Mouse (Mus musculus) stomach, embryonic 15.5 days (tissue): ENCODE data around the gene 1700001C19Rik. TPM values are rescaled to one million over a fixed set of nuclear protein-coding genes. Genes with fewer than 3 reads are reported as not detected.

Source experiments
- ATAC-seq: fragments of 200-750 bp; cut with Nextera tagmentation; 2 replicates; pipeline ENCODE4 v1.8.0; 2017; ENCODE audit warnings: low read depth, moderate number of reproducible peaks, moderate TSS enrichment; ENCODE audit not compliant: insufficient read depth, low FRiP score
- H3K27ac ChIP-seq: fragments of 300-500 bp; sonication (generic); 2 replicates; pipeline ENCODE4 v1.5.1; 2015; ENCODE audit warnings: mild to moderate bottlenecking, inconsistent platforms
- H3K27me3 ChIP-seq: fragments of 300-500 bp; sonication (generic); replicated peaks from 2 replicates; pipeline ENCODE4 v1.6.1; 2015; ENCODE audit warnings: inconsistent platforms
- H3K36me3 ChIP-seq: fragments of 300-500 bp; sonication (generic); 2 replicates; pipeline ENCODE4 v1.6.1; 2015; ENCODE audit warnings: inconsistent platforms
- H3K4me1 ChIP-seq: fragments of 300-500 bp; sonication (generic); 2 replicates; pipeline ENCODE4 v1.6.1; 2015; ENCODE audit warnings: inconsistent platforms
- H3K4me2 ChIP-seq: fragments of 300-500 bp; sonication (generic); 2 replicates; pipeline ENCODE4 v1.6.1; 2015; ENCODE audit warnings: mild to moderate bottlenecking, inconsistent platforms
- H3K4me3 ChIP-seq: fragments of 300-500 bp; sonication (generic); replicated peaks from 2 replicates; pipeline ENCODE4 v1.5.1; 2015; ENCODE audit warnings: inconsistent platforms
- H3K9ac ChIP-seq: fragments of 300-500 bp; sonication (generic); 2 replicates; pipeline ENCODE4 v1.6.1; 2015; ENCODE audit warnings: inconsistent platforms
- H3K9me3 ChIP-seq: fragments of 300-500 bp; sonication (generic); 2 replicates; pipeline ENCODE4 v1.6.1; 2016; ENCODE audit warnings: inconsistent platforms
- WGBS: fragments of 180-500 bp; shearing (Covaris S2); methylation state at CpG from one replicate; pipeline ENCODE4 v1.1.7; 2015; 5-methylcytosine and 5-hydroxymethylcytosine counted together
- polyA plus RNA-seq: library from polyadenylated mRNA; unstranded; fragments of >200 nt; fragmentation: Nextera tagmentation; extraction: Ambion mirVana; gene quantifications from 2 replicates; pipeline ENCODE4 v1.2.1, GENCODE M21; 2015

The 1700001C19Rik gene
- polyA plus RNA-seq, 1 experiment from 2014 or later, result 0.37 TPM

GRCm38 (mm10) chr17:47445518-47445917 lies 8.3 kb upstream of the 1700001C19Rik start:
- H3K9me3 ChIP-seq, result no peaks in the 10 kb centered on the region
- H3K4me1 ChIP-seq, result peaks cover 36% of the 10 kb centered on the region
- H3K4me2 ChIP-seq, result no peak overlapping the region
- H3K27me3 ChIP-seq, result no peaks in the 10 kb centered on the region
- no peaks in the 10 kb centered on the region for H3K36me3 ChIP-seq
- WGBS, result 50% methylated on average over 11 of the region's 11 CpGs
- no peak overlapping the region for H3K9ac ChIP-seq
- H3K27ac ChIP-seq, result peak overlapping the region; percentile 21; the same call in 1 of the 2 replicates
- no peak overlapping the region for H3K4me3 ChIP-seq
- no peak for ATAC-seq

GRCm38 (mm10) chr17:47444113-47444512 lies 6.9 kb upstream of the 1700001C19Rik start:
- Histone ChIP-seq H3K27me3 (no peaks in the 10 kb centered on the region), H3K4me1 (peaks cover 37% of the 10 kb centered on the region), H3K4me3 (no peak overlapping the region), H3K36me3 (no peaks in the 10 kb centered on the region), H3K9me3 (no peaks in the 10 kb centered on the region), H3K27ac (no peak overlapping the region), H3K9ac (no peak overlapping the region), H3K4me2 (no peak overlapping the region)
- no peak for ATAC-seq
- 59% methylated on average over 6 of the region's 6 CpGs for WGBS

- H3K4me2 ChIP-seq, result no peak overlapping the region
- ATAC-seq, result no peak
These were observed 5.1 kb upstream of the 1700001C19Rik start for GRCm38 (mm10) chr17:47442271-47442670.

GRCm38 (mm10) chr17:47441296-47442051 lies 4.3 kb upstream of the 1700001C19Rik start:
- Histone ChIP-seq H3K27me3 (0 out of 2 replicates have a peak, but pooled peaks cover 6% of the 10 kb centered on the region), H3K4me2 (no peak overlapping the region), H3K9me3 (no peaks in the 10 kb centered on the region), H3K9ac (no peak overlapping the region), H3K4me1 (peaks cover 24% of the 10 kb centered on the region; the same call in 1 of the 2 replicates), H3K4me3 (no peak overlapping the region), H3K36me3 (no peaks in the 10 kb centered on the region), H3K27ac (no peak overlapping the region)
- 58% methylated on average over 19 of the region's 19 CpGs for WGBS
- no peak for ATAC-seq

More at GRCm38 (mm10) chr17:47442271-47442670, 5.1 kb upstream of the 1700001C19Rik start:
- H3K9ac ChIP-seq, result no peak overlapping the region
- peaks cover 28% of the 10 kb centered on the region for H3K4me1 ChIP-seq
- H3K36me3 ChIP-seq, result no peaks in the 10 kb centered on the region
- no peak overlapping the region for H3K27ac ChIP-seq
- H3K27me3 ChIP-seq, result 0 out of 2 replicates have a peak, but pooled peaks cover 6% of the 10 kb centered on the region
- H3K4me3 ChIP-seq, result no peak overlapping the region
- 77% methylated on average over 3 of the region's 3 CpGs for WGBS
- no peaks in the 10 kb centered on the region for H3K9me3 ChIP-seq

- 0 out of 2 replicates have a peak, but pooled peaks cover 9% of the 10 kb centered on the region for H3K27me3 ChIP-seq
- peaks cover 22% of the 10 kb centered on the region; the same call in 1 of the 2 replicates for H3K4me1 ChIP-seq
- H3K4me3 ChIP-seq, result no peak overlapping the region
- no peaks in the 10 kb centered on the region for H3K9me3 ChIP-seq
- H3K9ac ChIP-seq, result no peak overlapping the region
- H3K27ac ChIP-seq, result peak overlapping the region; percentile 52
- H3K36me3 ChIP-seq, result no peaks in the 10 kb centered on the region
- H3K4me2 ChIP-seq, result no peak overlapping the region
- WGBS, result 27% methylated on average over 9 of the region's 9 CpGs
- no peak for ATAC-seq
These were observed 3.2 kb upstream of the 1700001C19Rik start for GRCm38 (mm10) chr17:47440359-47440890.

GRCm38 (mm10) chr17:47439396-47440028 lies 2.3 kb upstream of the 1700001C19Rik start:
- Histone ChIP-seq H3K27me3 (0 out of 2 replicates have a peak, but pooled peaks cover 9% of the 10 kb centered on the region), H3K27ac (peak overlapping the region; percentile 52), H3K9ac (no peak overlapping the region), H3K4me2 (peak overlapping the region; percentile 66; the same call in 1 of the 2 replicates), H3K4me3 (0 out of 2 replicates have a peak overlapping the region, but pooled peaks have one; percentile 47), H3K9me3 (no peaks in the 10 kb centered on the region), H3K4me1 (peaks cover 22% of the 10 kb centered on the region; the same call in 1 of the 2 replicates), H3K36me3 (no peaks in the 10 kb centered on the region)
- ATAC-seq, result peak; percentile 52
- WGBS, result 38% methylated on average over 9 of the region's 9 CpGs

GRCm38 (mm10) chr17:47438611-47439010 lies 1.4 kb upstream of the 1700001C19Rik start:
- Histone ChIP-seq H3K4me1 (peaks cover 19% of the 10 kb centered on the region; the same call in 1 of the 2 replicates), H3K36me3 (no peaks in the 10 kb centered on the region), H3K4me3 (peak overlapping the region; percentile 47), H3K27me3 (0 out of 2 replicates have a peak, but pooled peaks cover 9% of the 10 kb centered on the region), H3K4me2 (peak overlapping the region; percentile 66), H3K9me3 (no peaks in the 10 kb centered on the region), H3K9ac (no peak overlapping the region), H3K27ac (peak overlapping the region; percentile 52)
- WGBS, result 68% methylated on average over 6 of the region's 6 CpGs
- ATAC-seq, result no peak

GRCm38 (mm10) chr17:47436156-47436906 lies 845 bp downstream of the 1700001C19Rik start, which contains the start of gene AI661453:
Gene AI661453 (plus strand): TSS chr17:47436615.
- Histone ChIP-seq H3K27ac (peak within 1 kb of the TSS; percentile 61), H3K36me3 (no peaks in the 10 kb centered on the region), H3K27me3 (0 out of 2 replicates have a peak, but pooled peaks cover 9% of the 10 kb centered on the region), H3K4me2 (peak within 1 kb of the TSS; percentile 66), H3K4me3 (peak within 1 kb of the TSS; percentile 47), H3K9ac (peak within 1 kb of the TSS; percentile 20; the same call in 1 of the 2 replicates), H3K9me3 (no peaks in the 10 kb centered on the region), H3K4me1 (peaks cover 15% of the 10 kb centered on the region; the same call in 1 of the 2 replicates)
- WGBS, result 2% methylated on average over 45 of the region's 45 CpGs
- ATAC-seq, result peak; percentile 84

GRCm38 (mm10) chr17:47430815-47431214 lies 6.4 kb downstream of the 1700001C19Rik start:
- ATAC-seq, result no peak
- H3K36me3 ChIP-seq, result no peaks in the 10 kb centered on the region
- 67% methylated on average over 5 of the region's 5 CpGs for WGBS

GRCm38 (mm10) chr17:47428831-47429304 lies 8.3 kb downstream of the 1700001C19Rik start:
- no peak overlapping the region for H3K4me3 ChIP-seq
- peak overlapping the region; percentile 29; the same call in 1 of the 2 replicates for H3K4me2 ChIP-seq
- 8% methylated on average over 8 of the region's 8 CpGs for WGBS
- peak; percentile 59 for ATAC-seq
- H3K9ac ChIP-seq, result no peak overlapping the region
- H3K4me1 ChIP-seq, result peaks cover 8% of the 10 kb centered on the region; the same call in 1 of the 2 replicates
- no peaks in the 10 kb centered on the region for H3K36me3 ChIP-seq
- no peaks in the 10 kb centered on the region for H3K9me3 ChIP-seq
- H3K27ac ChIP-seq, result no peak overlapping the region
- H3K27me3 ChIP-seq, result no peaks in the 10 kb centered on the region

More at GRCm38 (mm10) chr17:47430815-47431214, 6.4 kb downstream of the 1700001C19Rik start:
- Histone ChIP-seq H3K9me3 (no peaks in the 10 kb centered on the region), H3K9ac (no peak overlapping the region), H3K27ac (no peak overlapping the region), H3K4me3 (no peak overlapping the region), H3K4me2 (no peak overlapping the region), H3K27me3 (no peaks in the 10 kb centered on the region), H3K4me1 (peaks cover 8% of the 10 kb centered on the region; the same call in 1 of the 2 replicates)

GRCm38 (mm10) chr17:47427316-47427715 lies 9.9 kb downstream of the 1700001C19Rik start:
- no peak overlapping the region for H3K9ac ChIP-seq
- H3K27ac ChIP-seq, result no peak overlapping the region
- H3K27me3 ChIP-seq, result no peaks in the 10 kb centered on the region
- H3K4me1 ChIP-seq, result peaks cover 8% of the 10 kb centered on the region; the same call in 1 of the 2 replicates
- H3K9me3 ChIP-seq, result no peaks in the 10 kb centered on the region
- no peak for ATAC-seq
- no peaks in the 10 kb centered on the region for H3K36me3 ChIP-seq
- H3K4me2 ChIP-seq, result no peak overlapping the region
- no peak overlapping the region for H3K4me3 ChIP-seq
- 72% methylated on average over 6 of the region's 6 CpGs for WGBS
